ENCODE assay signal across 19 mouse cellular contexts in the genomic region with DNA sequence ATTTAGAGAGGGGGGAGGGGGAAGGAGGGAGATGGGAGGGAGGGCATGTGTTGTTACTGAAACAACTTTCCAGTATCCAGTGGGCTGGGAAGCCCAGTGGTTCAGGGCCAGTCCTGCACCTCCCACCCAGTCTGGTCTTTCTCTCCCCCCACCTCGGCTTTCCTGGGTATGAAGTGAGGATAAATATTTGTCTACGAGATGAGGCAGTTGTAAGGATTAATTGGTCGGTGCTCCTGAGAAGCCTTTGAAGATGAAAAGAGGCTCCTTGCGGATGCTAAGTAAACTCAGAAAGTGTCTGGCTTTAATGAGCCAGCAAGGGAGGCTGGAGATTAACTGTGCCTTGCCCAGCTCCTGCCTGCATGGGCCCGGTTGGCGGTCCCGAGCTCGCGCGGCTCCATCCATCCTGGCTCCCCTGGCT. TPM values are rescaled to one million over a fixed set of nuclear protein-coding genes. Genes with fewer than 3 reads are reported as not detected.
DNase-seq lines count a peak whose midpoint lies in the region; ATAC-seq and TF ChIP-seq lines count a peak whose summit lies in the region.
"Had no signal": no experiment of that assay in that cellular context is flagged by ENCODE, and none has a peak within 500 bp of the region (broad histone marks: within the 10 kb centered on the region; RNA-seq: fewer than 3 reads in every experiment).

No protein-coding gene starts in this region.

- H3K4me3 ChIP-seq in forebrain, embryonic 11.5 days (ENCODE audit: low read depth, low read length), result no peak overlapping the region
- H3K4me3 ChIP-seq in forebrain, embryonic 13.5 days, result no peak overlapping the region
- H3K4me3 ChIP-seq in hindbrain, embryonic 16.5 days (ENCODE audit: low read length), result no peak overlapping the region
- H3K4me3 ChIP-seq in midbrain, embryonic 14.5 days (replicated peaks; ENCODE audit: low read depth, low read length), result no peak overlapping the region
- H3K4me3 ChIP-seq: megakaryocyte, embryonic 14.5 days had no signal

- no peaks in the 10 kb centered on the region for H3K27me3 ChIP-seq in forebrain, embryonic 11.5 days (ENCODE audit: control insufficient read depth, insufficient read depth, low read length)
- no peaks in the 10 kb centered on the region for H3K27me3 ChIP-seq in forebrain, embryonic 13.5 days
- H3K27me3 ChIP-seq in hindbrain, embryonic 16.5 days (replicated peaks; ENCODE audit: control insufficient read depth, insufficient read depth, low read length), result no peaks in the 10 kb centered on the region
- H3K27me3 ChIP-seq in midbrain, embryonic 14.5 days (ENCODE audit: control insufficient read depth, insufficient read depth, low read length), result no peaks in the 10 kb centered on the region

- no peak for TF ChIP-seq POLR2A in brain, embryonic 14.5 days (IDR thresholded peaks at IDR 0.05; ENCODE audit: borderline replicate concordance, extremely low read depth, insufficient read depth, insufficient read length, poor library complexity, severe bottlenecking)

- 0 out of 2 replicates have a peak, but pooled peaks have one; percentile 24 for ATAC-seq in forebrain, embryonic 11.5 days (replicated peaks; ENCODE audit: low FRiP score)
- ATAC-seq in forebrain, embryonic 13.5 days, result no peak
- no peak for ATAC-seq in hindbrain, embryonic 16.5 days
- no peak for ATAC-seq in midbrain, embryonic 14.5 days (ENCODE audit: low FRiP score, low TSS enrichment)
- ATAC-seq in erythroid progenitor cell, adult 5-6 weeks (replicated peaks; ENCODE audit: low FRiP score, poor library complexity, severe bottlenecking), result no peak

- no peak overlapping the region for H3K9ac ChIP-seq in forebrain, embryonic 11.5 days (ENCODE audit: low read length)
- no peak overlapping the region for H3K9ac ChIP-seq in forebrain, embryonic 13.5 days
- 0 out of 2 replicates have a peak overlapping the region, but pooled peaks have one; percentile 9 for H3K9ac ChIP-seq in hindbrain, embryonic 16.5 days (ENCODE audit: low read depth, low read length)
- H3K9ac ChIP-seq in midbrain, embryonic 14.5 days (replicated peaks; ENCODE audit: low read length), result no peak overlapping the region

- no peak overlapping the region for H3K27ac ChIP-seq in forebrain, embryonic 11.5 days (ENCODE audit: low read depth, low read length)
- H3K27ac ChIP-seq in forebrain, embryonic 13.5 days, result no peak overlapping the region
- no peak overlapping the region for H3K27ac ChIP-seq in hindbrain, embryonic 16.5 days (ENCODE audit: low read depth, low read length)
- peak overlapping the region; percentile 60 for H3K27ac ChIP-seq in midbrain, embryonic 14.5 days (replicated peaks; ENCODE audit: low read depth, low read length)

- DNase-seq in forebrain, embryonic 11.5 days (ENCODE audit: low spot score), result no peak
- DNase-seq in brain, embryonic 14.5 days (ENCODE audit: low read depth), result peak; percentile 69
- DNase-seq in midbrain, embryonic 14.5 days, result peak; percentile 65
- DNase-seq in urinary bladder, postnatal 25 days (ENCODE audit: low spot score), result no peak
- no peak for DNase-seq in lung, postnatal 14 days
- DNase-seq: cerebellum, adult 9-11 months; gastrocnemius, postnatal 25 days; heart, postnatal 4 days; kidney, adult 9 months; lung, adult 18-20 months; right cerebral cortex, adult 18-20 months; spleen, adult 18-20 months; thymus, postnatal 36 days had no signal

- no peaks in the 10 kb centered on the region for H3K36me3 ChIP-seq in forebrain, embryonic 11.5 days (ENCODE audit: control insufficient read depth, insufficient read depth, low read length)
- H3K36me3 ChIP-seq in forebrain, embryonic 13.5 days (ENCODE audit: poor library complexity, severe bottlenecking), result no peaks in the 10 kb centered on the region
- H3K36me3 ChIP-seq in hindbrain, embryonic 16.5 days (ENCODE audit: control insufficient read depth, insufficient read depth, low read length), result no peaks in the 10 kb centered on the region
- H3K36me3 ChIP-seq in midbrain, embryonic 14.5 days (ENCODE audit: control insufficient read depth, insufficient read depth, low read length), result no peaks in the 10 kb centered on the region

- peaks cover 8% of the 10 kb centered on the region; the same call in 1 of the 2 replicates for H3K4me1 ChIP-seq in forebrain, embryonic 11.5 days (replicated peaks; ENCODE audit: control insufficient read depth, insufficient read depth, low read length)
- H3K4me1 ChIP-seq in forebrain, embryonic 13.5 days, result peaks cover 6% of the 10 kb centered on the region
- peaks cover 7% of the 10 kb centered on the region for H3K4me1 ChIP-seq in hindbrain, embryonic 16.5 days (ENCODE audit: control insufficient read depth, insufficient read depth, low read depth, low read length)
- H3K4me1 ChIP-seq in midbrain, embryonic 14.5 days (ENCODE audit: control insufficient read depth, insufficient read depth, low read length), result peaks cover 12% of the 10 kb centered on the region; the same call in 1 of the 2 replicates
- H3K4me1 ChIP-seq: megakaryocyte, embryonic 14.5 days had no signal

- TF ChIP-seq CTCF in brain, embryonic 14.5 days (IDR thresholded peaks at IDR 0.05; ENCODE audit: borderline replicate concordance, extremely low read depth, insufficient read depth, insufficient read length), result no peak

- no peak overlapping the region for H3K4me2 ChIP-seq in forebrain, embryonic 11.5 days (ENCODE audit: low read depth, low read length, severe bottlenecking)
- H3K4me2 ChIP-seq in forebrain, embryonic 13.5 days, result no peak overlapping the region
- H3K4me2 ChIP-seq in hindbrain, embryonic 16.5 days (ENCODE audit: low read length), result no peak overlapping the region
- no peak overlapping the region for H3K4me2 ChIP-seq in midbrain, embryonic 14.5 days (ENCODE audit: low read length)
- H3K4me2 ChIP-seq: heart, embryonic 11.5 days had no signal

- WGBS in forebrain, embryonic 11.5 days, result 15% methylated on average over 10 of the region's 10 CpGs
- 16% methylated on average over 10 of the region's 10 CpGs for WGBS in forebrain, embryonic 13.5 days
- 37% methylated on average over 10 of the region's 10 CpGs for WGBS in hindbrain, embryonic 16.5 days
- 8% methylated on average over 10 of the region's 10 CpGs for WGBS in midbrain, embryonic 14.5 days

- H3K9me3 ChIP-seq in forebrain, embryonic 11.5 days (ENCODE audit: control insufficient read depth, low read length), result no peaks in the 10 kb centered on the region; the same call in 1 of the 2 replicates
- H3K9me3 ChIP-seq in forebrain, embryonic 13.5 days (replicated peaks), result no peaks in the 10 kb centered on the region
- no peaks in the 10 kb centered on the region for H3K9me3 ChIP-seq in hindbrain, embryonic 16.5 days (ENCODE audit: control insufficient read depth, low read length)
- H3K9me3 ChIP-seq in midbrain, embryonic 14.5 days (ENCODE audit: control insufficient read depth, low read length), result no peaks in the 10 kb centered on the region

RNA-seq across cellular contexts. Expression of gene Tcp11, which starts 21.5 kb away (rescaled TPM):
- 0.39 and 1.0 TPM in 2 replicates for polyA plus RNA-seq in forebrain, embryonic 11.5 days (2014; fragmentation: Nextera tagmentation; extraction: Ambion mirVana)
- polyA plus RNA-seq in forebrain, embryonic 13.5 days (2015; fragmentation: Nextera tagmentation; extraction: Ambion mirVana), result 1.4 TPM in 2 replicates
- polyA plus RNA-seq in brain, embryonic 14.5 days (2012; rRNA removed), result 2.4 and 2.8 TPM in 2 replicates
- polyA plus RNA-seq in hindbrain, embryonic 16.5 days (2015; fragmentation: Nextera tagmentation; extraction: Ambion mirVana), result 1.4 and 1.6 TPM in 2 replicates
- 0.88 and 1.1 TPM in 2 replicates for polyA plus RNA-seq in midbrain, embryonic 14.5 days (2014; fragmentation: Nextera tagmentation; extraction: Ambion mirVana)
- total RNA-seq in erythroid progenitor cell, adult 5-6 weeks (2015; ENCODE audit: low replicate concordance), result not detected in 2 replicates
- total RNA-seq in erythroid progenitor cell, adult 5-6 weeks (2017; ENCODE audit: low replicate concordance), result not detected in 2 replicates
- total RNA-seq: adrenal gland, adult 18-20 months; gastrocnemius, postnatal 25 days had no signal

RNA-seq across cellular contexts. Expression of gene Scube3, which starts 40.0 kb away (rescaled TPM):
- polyA plus RNA-seq in forebrain, embryonic 11.5 days (2014; fragmentation: Nextera tagmentation; extraction: Ambion mirVana), result 10.5 and 12.4 TPM in 2 replicates
- polyA plus RNA-seq in forebrain, embryonic 13.5 days (2015; fragmentation: Nextera tagmentation; extraction: Ambion mirVana), result 2.9 and 4.2 TPM in 2 replicates
- 18.5 and 26.5 TPM in 2 replicates for polyA plus RNA-seq in brain, embryonic 14.5 days (2012; rRNA removed)
- 3.0 and 3.6 TPM in 2 replicates for polyA plus RNA-seq in hindbrain, embryonic 16.5 days (2015; fragmentation: Nextera tagmentation; extraction: Ambion mirVana)
- polyA plus RNA-seq in midbrain, embryonic 14.5 days (2014; fragmentation: Nextera tagmentation; extraction: Ambion mirVana), result 7.3 and 8.0 TPM in 2 replicates
- total RNA-seq in erythroid progenitor cell, adult 5-6 weeks (2015; ENCODE audit: low replicate concordance), result not detected in 2 replicates
- not detected in 2 replicates for total RNA-seq in erythroid progenitor cell, adult 5-6 weeks (2017; ENCODE audit: low replicate concordance)

Comparison
In these comparisons a context has a peak if more than half of its experiments do, and no peak if none do; other contexts are left out.
1. DNase-seq: peak in brain, embryonic 14.5 days (single experiment) and midbrain, embryonic 14.5 days (single experiment); none in forebrain, embryonic 11.5 days (single experiment), urinary bladder, postnatal 25 days (single experiment) and lung, postnatal 14 days (single experiment).